Mouse (Mus musculus): ENCODE results near the gene Ppp1r13l.

Gene Ppp1r13l

DNA sequence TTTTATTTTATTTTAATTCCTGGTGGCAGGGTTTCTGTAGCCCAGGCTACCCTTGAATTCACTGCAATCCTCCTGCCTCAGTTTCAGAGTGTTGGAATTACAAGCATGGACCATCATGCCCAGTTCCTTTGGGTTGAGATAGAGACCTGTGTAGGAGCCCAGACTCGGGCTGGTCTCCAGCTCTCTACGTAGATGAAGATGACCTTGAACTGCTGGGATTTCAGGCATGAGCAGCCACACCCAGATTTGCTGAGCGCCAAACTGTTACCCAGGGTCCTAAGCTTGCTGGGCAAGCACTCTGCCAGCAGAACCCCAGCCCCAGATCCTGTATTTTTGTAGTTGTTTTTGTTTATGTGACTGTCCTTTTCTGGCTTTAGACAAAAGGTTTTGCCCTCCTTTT is 54.0 kb downstream of the Ppp1r13l start:
- no peak for DNase-seq (ENCODE audit: low spot score in 2 of 2)

DNA sequence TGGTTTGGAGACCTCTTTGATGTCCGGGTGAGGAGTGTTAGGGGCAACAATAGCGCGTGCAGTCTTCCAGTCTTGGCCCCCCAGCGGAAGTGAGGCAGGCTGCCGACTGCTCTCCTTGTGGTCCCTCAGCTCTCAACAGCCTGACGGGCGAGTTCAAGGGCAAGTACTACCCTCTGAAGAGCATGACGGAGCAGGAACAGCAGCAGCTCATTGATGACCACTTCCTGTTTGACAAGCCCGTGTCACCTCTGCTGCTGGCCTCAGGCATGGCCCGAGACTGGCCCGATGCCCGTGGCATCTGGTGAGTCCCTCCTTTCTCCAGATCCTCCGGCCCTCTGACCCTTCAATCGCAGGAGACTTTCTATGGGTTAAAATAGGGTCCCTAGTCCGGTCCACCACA is 57.0 kb downstream of the Ppp1r13l start:
- no peak for DNase-seq (ENCODE audit: low spot score in 2 of 2)

DNA sequence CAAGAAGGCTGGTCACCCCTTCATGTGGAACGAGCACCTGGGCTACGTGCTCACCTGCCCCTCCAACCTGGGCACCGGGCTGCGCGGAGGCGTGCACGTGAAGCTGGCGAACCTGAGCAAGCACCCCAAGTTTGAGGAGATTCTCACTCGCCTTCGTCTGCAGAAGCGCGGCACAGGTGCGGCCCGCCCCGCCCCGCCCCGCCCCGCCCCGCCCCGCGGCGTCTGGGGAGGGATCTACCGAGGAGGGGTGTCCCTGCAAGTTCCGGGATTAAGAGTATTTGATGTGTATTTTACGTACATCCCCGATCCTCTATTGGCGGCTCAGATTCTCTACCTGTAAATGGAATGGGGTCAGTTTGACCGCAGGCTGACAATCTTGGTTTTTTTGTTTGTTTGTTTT is 60.6 kb downstream of the Ppp1r13l start:
- DNase-seq (ENCODE audit: low spot score in 2 of 2), result no peak

DNA sequence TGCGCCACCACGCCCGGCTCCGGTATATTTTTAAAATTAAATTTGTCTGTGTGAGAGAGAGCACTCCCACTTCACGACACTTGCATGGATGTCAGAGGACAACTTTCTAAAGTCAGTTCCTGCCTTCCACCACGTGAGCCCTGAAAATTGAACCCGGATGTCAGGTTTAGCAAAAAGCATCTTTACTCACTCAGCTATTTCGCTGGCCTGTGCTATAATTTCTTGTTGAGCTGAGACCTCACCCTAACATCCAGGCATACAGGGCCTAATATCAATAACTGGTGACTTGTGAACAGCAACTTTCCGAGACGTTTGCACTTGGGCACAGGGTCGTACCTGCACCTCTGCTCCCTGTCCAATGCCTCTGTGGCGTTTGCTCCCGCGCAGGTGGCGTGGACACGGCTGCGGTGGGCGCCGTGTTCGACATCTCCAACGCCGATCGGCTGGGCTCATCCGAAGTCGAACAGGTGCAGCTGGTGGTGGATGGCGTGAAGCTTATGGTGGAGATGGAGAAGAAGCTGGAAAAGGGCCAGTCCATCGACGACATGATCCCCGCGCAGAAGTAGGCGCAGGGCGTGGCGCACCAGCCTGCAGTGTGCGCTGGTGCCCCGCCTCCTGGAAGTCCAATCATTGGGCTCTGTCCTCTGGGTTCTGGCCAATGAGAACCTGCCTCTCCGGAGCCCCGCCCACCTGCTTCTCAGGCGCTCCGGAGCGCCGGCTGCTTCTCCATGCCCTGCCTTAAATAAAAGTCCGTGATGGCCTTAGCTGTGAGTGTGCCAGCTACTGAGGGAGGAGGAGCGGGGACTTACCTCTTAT is 61.5 kb downstream of the Ppp1r13l start:
- peak; percentile 87 for DNase-seq (ENCODE audit: low spot score in 2 of 2)

DNA sequence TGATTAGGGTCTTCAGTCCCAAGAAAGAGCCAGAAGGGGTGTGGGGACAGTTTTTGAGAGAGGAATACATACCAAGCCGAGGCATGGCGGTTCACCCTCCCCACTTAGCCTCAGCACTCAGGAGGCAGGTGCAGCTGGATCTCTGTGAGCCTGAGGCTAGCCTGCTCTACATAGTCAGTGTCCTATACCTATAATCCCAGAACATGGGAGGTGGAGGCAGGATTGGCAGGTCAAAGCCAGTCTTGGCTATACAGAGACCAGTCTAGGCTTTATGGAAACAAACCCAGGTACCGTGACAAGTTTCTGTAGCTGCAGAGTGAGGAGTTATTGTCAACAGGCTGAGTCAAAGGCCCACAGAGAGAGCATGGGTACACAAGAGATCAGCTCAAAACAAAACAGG is 63.5 kb downstream of the Ppp1r13l start:
- DNase-seq (ENCODE audit: low spot score in 2 of 2), result no peak

DNA sequence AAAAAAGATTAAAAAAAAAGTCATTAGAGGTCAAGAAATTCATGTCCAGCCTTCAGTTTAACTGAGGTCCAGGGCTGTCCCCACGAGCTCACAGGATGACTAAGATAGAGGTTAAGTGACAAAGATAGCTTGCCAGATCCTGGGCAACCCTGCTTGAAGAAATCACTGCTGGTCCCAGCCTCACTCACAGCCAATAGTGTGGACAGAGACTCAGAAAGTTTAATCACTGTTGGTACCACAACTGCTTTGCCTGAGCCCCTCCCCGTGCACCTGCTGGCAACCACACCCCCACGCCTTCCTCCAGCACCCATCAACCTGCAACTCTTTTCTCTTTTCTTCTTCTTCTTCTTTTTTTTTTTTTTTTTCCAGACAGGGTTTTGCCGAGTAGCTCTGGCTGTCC is 64.5 kb downstream of the Ppp1r13l start:
- no peak for DNase-seq (ENCODE audit: low spot score in 2 of 2)

DNA sequence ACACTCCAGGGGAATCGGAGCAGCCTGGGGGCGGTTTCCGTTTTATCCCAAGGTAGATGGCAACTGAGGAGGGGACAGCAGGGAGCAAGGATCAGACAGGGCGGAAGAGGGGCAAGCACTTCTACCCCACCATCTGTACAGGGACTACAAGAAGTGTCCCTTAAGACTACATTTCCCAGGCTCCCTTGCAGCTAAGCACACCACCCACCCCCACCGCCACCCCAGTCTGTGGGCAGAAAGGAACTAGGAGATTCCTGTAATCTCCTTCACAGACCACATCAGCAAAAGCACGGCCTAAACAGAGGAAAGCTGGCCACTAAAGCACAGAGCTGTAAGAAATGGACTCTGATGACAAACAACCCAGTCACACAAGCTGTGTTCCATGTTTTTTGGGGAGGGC is 66.8 kb downstream of the Ppp1r13l start:
- DNase-seq (ENCODE audit: low spot score in 2 of 2), result no peak

DNA sequence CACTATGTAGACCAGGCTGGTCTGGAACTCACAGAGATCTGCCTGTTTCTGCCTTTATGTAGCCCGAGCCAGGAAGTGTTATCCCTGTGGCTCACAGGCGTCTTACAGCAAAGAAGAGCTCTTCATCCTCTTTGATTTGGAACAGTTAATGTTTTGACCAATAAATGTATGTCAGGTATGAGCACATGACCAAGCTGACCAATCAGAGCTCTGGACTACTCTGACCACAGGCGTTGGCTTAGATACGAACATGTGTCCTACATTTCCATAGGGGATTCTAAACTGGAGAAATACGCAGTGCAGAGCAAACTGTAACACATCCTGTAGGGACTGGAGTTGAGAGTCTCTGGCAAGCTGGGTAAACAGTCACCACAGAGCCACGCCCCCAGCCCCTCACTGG is 67.3 kb downstream of the Ppp1r13l start:
- no peak for DNase-seq (ENCODE audit: low spot score in 2 of 2)

Measured in spleen, postnatal 36 days (tissue).